10 mouse cellular contexts compared by ENCODE assay signal in genomic region chr13:32993152-32993893, GRCm38 (mm10). TPM values are rescaled to one million over a fixed set of nuclear protein-coding genes. Genes with fewer than 3 reads are reported as not detected.
DNase-seq lines count a peak whose midpoint lies in the region; ATAC-seq and TF ChIP-seq lines count a peak whose summit lies in the region.
"Had no signal": no experiment of that assay in that cellular context is flagged by ENCODE, and none has a peak within 500 bp of the region (broad histone marks: within the 10 kb centered on the region; RNA-seq: fewer than 3 reads in every experiment).

No protein-coding gene starts in this region.

- no peaks in the 10 kb centered on the region for H3K36me3 ChIP-seq in heart, embryonic 11.5 days (ENCODE audit: control insufficient read depth, insufficient read depth, low read length)
- no peaks in the 10 kb centered on the region for H3K36me3 ChIP-seq in G1E (replicated peaks)
- no peaks in the 10 kb centered on the region for H3K36me3 ChIP-seq in forebrain, embryonic 13.5 days (ENCODE audit: poor library complexity, severe bottlenecking)

- intact Hi-C loops in heart, postnatal 36 days (cut with DNase I) = no loop called here

- H3K9ac ChIP-seq in heart, embryonic 11.5 days (ENCODE audit: low read depth, low read length) = 0 out of 2 replicates have a peak overlapping the region, but pooled peaks have one; percentile 46
- no peak overlapping the region for H3K9ac ChIP-seq in forebrain, embryonic 13.5 days

- no peak overlapping the region for H3K4me3 ChIP-seq in heart, embryonic 11.5 days (ENCODE audit: low read depth, low read length)
- no peak overlapping the region for H3K4me3 ChIP-seq in G1E (ENCODE audit: low read depth, low read length)
- no peak overlapping the region for H3K4me3 ChIP-seq in forebrain, embryonic 13.5 days

- DNase-seq in heart, postnatal 36 days = no peak
- DNase-seq in G1E (ENCODE audit: low spot score) = no peak
- peak; percentile 64 for DNase-seq in induced T-regulatory cell, adult 2 months (ENCODE audit: low read depth)
- DNase-seq in naive thymus-derived CD4-positive, alpha-beta T cell, adult 2 months (ENCODE audit: low read depth) = peak; percentile 52
- no peak for DNase-seq in right cerebral cortex, postnatal 10 days (ENCODE audit: low spot score in 2 of 2)
- DNase-seq in gastrocnemius, postnatal 4 days (ENCODE audit: low spot score in 2 of 2) = no peak
- DNase-seq: midbrain, embryonic 14.5 days had no signal

- ATAC-seq in heart, embryonic 11.5 days (replicated peaks; ENCODE audit: insufficient number of reproducible peaks, low FRiP score, low TSS enrichment) = peak; percentile 88
- peak; percentile 28; the same call in 1 of the 2 replicates for ATAC-seq in G1E (ENCODE audit: extremely low read depth, insufficient number of reproducible peaks, low FRiP score, poor library complexity, severe bottlenecking)
- ATAC-seq in forebrain, embryonic 13.5 days = no peak

- no peak for TF ChIP-seq CTCF in G1E (IDR thresholded peaks at IDR 0.05; ENCODE audit: low read depth, low read length)

- H3K4me1 ChIP-seq in heart, embryonic 11.5 days (ENCODE audit: control insufficient read depth, insufficient read depth, low read length) = peaks cover 9% of the 10 kb centered on the region; the same call in 1 of the 2 replicates
- H3K4me1 ChIP-seq in G1E (ENCODE audit: insufficient read depth, low read depth, low read length) = peaks cover 5% of the 10 kb centered on the region
- no peaks in the 10 kb centered on the region for H3K4me1 ChIP-seq in forebrain, embryonic 13.5 days

- H3K27ac ChIP-seq in heart, embryonic 11.5 days (ENCODE audit: low read depth, low read length) = peak overlapping the region; percentile 46
- no peak overlapping the region for H3K27ac ChIP-seq in forebrain, embryonic 13.5 days

- peak overlapping the region; percentile 41 for H3K4me2 ChIP-seq in heart, embryonic 11.5 days
- H3K4me2 ChIP-seq in forebrain, embryonic 13.5 days = no peak overlapping the region

- WGBS in heart, embryonic 11.5 days (ENCODE audit: insufficient replicate concordance) = 50% methylated on average over 10 of the region's 10 CpGs
- WGBS in forebrain, embryonic 13.5 days = 84% methylated on average over 10 of the region's 10 CpGs

- H3K27me3 ChIP-seq in heart, embryonic 11.5 days (ENCODE audit: control insufficient read depth, insufficient read depth, low read length) = no peaks in the 10 kb centered on the region
- peaks cover 11% of the 10 kb centered on the region for H3K27me3 ChIP-seq in G1E (ENCODE audit: insufficient read depth, low read length)
- no peaks in the 10 kb centered on the region for H3K27me3 ChIP-seq in forebrain, embryonic 13.5 days
- H3K27me3 ChIP-seq: CH12.LX had no signal

- no peaks in the 10 kb centered on the region for H3K9me3 ChIP-seq in heart, embryonic 11.5 days (replicated peaks; ENCODE audit: control insufficient read depth, low read length)
- no peaks in the 10 kb centered on the region for H3K9me3 ChIP-seq in G1E (replicated peaks)
- H3K9me3 ChIP-seq in forebrain, embryonic 13.5 days (replicated peaks) = no peaks in the 10 kb centered on the region

RNA-seq across cellular contexts. Expression of gene Serpinb9, which starts 9.7 kb away (rescaled TPM):
- polyA plus RNA-seq in heart, embryonic 11.5 days (2014; fragmentation: Nextera tagmentation; extraction: Ambion mirVana) = 5.8 and 7.9 TPM in 2 replicates
- 10 to 100 TPM in 1 of 2 experiments, 1 to 10 TPM in 1; 10.0 to 10.7 TPM for total RNA-seq in heart, postnatal 36 days (2021)
- total RNA-seq in G1E (2014; fragmentation: Nextera tagmentation) (2.6 and 3.4 TPM in 2 replicates), G1E (2017) (2.4 and 3.0 TPM in 2 replicates)
- 0.11 and 0.15 TPM in 2 replicates for polyA plus RNA-seq in G1E (2012)
- 0.42 and 0.61 TPM in 2 replicates for polyA plus RNA-seq in forebrain, embryonic 13.5 days (2015; fragmentation: Nextera tagmentation; extraction: Ambion mirVana)
- 1 to 10 TPM; 3.4 to 4.1 TPM for total RNA-seq in gastrocnemius, postnatal 4 days (2021)

RNA-seq across cellular contexts. Expression of gene Serpinb6b, which starts 28.3 kb away (rescaled TPM):
- polyA plus RNA-seq in heart, embryonic 11.5 days (2014; fragmentation: Nextera tagmentation; extraction: Ambion mirVana) = 15.7 and 19.3 TPM in 2 replicates
- 10 to 100 TPM; 38.5 to 49.1 TPM for total RNA-seq in heart, postnatal 36 days (2021)
- not detected in 2 replicates for total RNA-seq in G1E (2014; fragmentation: Nextera tagmentation)
- total RNA-seq in G1E (2017) = 0.05 TPM in 1 of 2 replicates, not detected in the other
- polyA plus RNA-seq in G1E (2012) = not detected in 2 replicates
- polyA plus RNA-seq in forebrain, embryonic 13.5 days (2015; fragmentation: Nextera tagmentation; extraction: Ambion mirVana) = 0.49 and 0.70 TPM in 2 replicates
- 1 to 10 TPM; 2.1 to 2.4 TPM for total RNA-seq in gastrocnemius, postnatal 4 days (2021)

RNA-seq across cellular contexts. Expression of gene Serpinb9b, which starts 33.9 kb away (rescaled TPM):
- 0.72 and 0.96 TPM in 2 replicates for polyA plus RNA-seq in heart, embryonic 11.5 days (2014; fragmentation: Nextera tagmentation; extraction: Ambion mirVana)
- total RNA-seq in heart, postnatal 36 days (2021) = under 1 TPM; 0.16 to 0.44 TPM
- total RNA-seq in G1E (2014; fragmentation: Nextera tagmentation) (not detected in 2 replicates), G1E (2017) (0.05 TPM in 1 of 2 replicates, not detected in the other)
- not detected in 2 replicates for polyA plus RNA-seq in G1E (2012)
- polyA plus RNA-seq in forebrain, embryonic 13.5 days (2015; fragmentation: Nextera tagmentation; extraction: Ambion mirVana) = 0.06 and 0.09 TPM in 2 replicates
- under 1 TPM; 0.17 to 0.26 TPM for total RNA-seq in gastrocnemius, postnatal 4 days (2021)

Comparison
In these comparisons a context has a peak if more than half of its experiments do, and no peak if none do; other contexts are left out.
1. DNase-seq: peak in induced T-regulatory cell, adult 2 months (single experiment) and naive thymus-derived CD4-positive, alpha-beta T cell, adult 2 months (single experiment); none in heart, postnatal 36 days (0 of 2), G1E (single experiment), right cerebral cortex, postnatal 10 days (0 of 2) and gastrocnemius, postnatal 4 days (0 of 2).
2. RNA of gene Serpinb6b, which starts 28.3 kb away (total RNA-seq): 38.5 to 49.1 TPM in heart, postnatal 36 days; 2.1 to 2.4 TPM in gastrocnemius, postnatal 4 days and 0.05 TPM in G1E; every median in the first group is over 10 times any median in the second.